Mouse (Mus musculus) embryonic facial prominence, embryonic 12.5 days (tissue): ENCODE results near the gene Tmcc2. TPM values are rescaled to one million over a fixed set of nuclear protein-coding genes. Genes with fewer than 3 reads are reported as not detected.
A peak's percentile ranks its signal among the peaks of the same experiment; 100 is the strongest.

ENCODE experiments used
- ATAC-seq: fragments of 200-750 bp; cut with Nextera tagmentation; 2 replicates; pipeline ENCODE4 v1.8.0; 2017; ENCODE audit not compliant: insufficient number of reproducible peaks, insufficient read depth, low FRiP score, low TSS enrichment
- H3K27ac ChIP-seq: fragments of 300-500 bp; sonication (generic); 2 replicates; pipeline ENCODE4 v1.5.1; 2016; ENCODE audit warnings: mild to moderate bottlenecking
- H3K27me3 ChIP-seq: fragments of 300-500 bp; sonication (generic); 2 replicates; pipeline ENCODE4 v1.6.1; 2016; ENCODE audit warnings: mild to moderate bottlenecking, moderate library complexity
- H3K36me3 ChIP-seq: fragments of 300-500 bp; sonication (generic); 2 replicates; pipeline ENCODE4 v1.6.1; 2016; ENCODE audit warnings: mild to moderate bottlenecking
- H3K4me1 ChIP-seq: fragments of 300-500 bp; sonication (generic); 2 replicates; pipeline ENCODE4 v1.6.1; 2016
- H3K4me2 ChIP-seq: fragments of 300-500 bp; sonication (generic); replicated peaks from 2 replicates; pipeline ENCODE4 v1.6.1; 2016; ENCODE audit warnings: mild to moderate bottlenecking, moderate library complexity
- H3K4me3 ChIP-seq: fragments of 300-500 bp; sonication (generic); 2 replicates; pipeline ENCODE4 v1.5.1; 2016; ENCODE audit warnings: mild to moderate bottlenecking
- H3K9ac ChIP-seq: fragments of 300-500 bp; sonication (generic); 2 replicates; pipeline ENCODE4 v1.6.1; 2016; ENCODE audit warnings: mild to moderate bottlenecking, moderate library complexity
- H3K9me3 ChIP-seq: fragments of 300-500 bp; sonication (generic); 2 replicates; pipeline ENCODE4 v1.6.1; 2016; ENCODE audit warnings: mild to moderate bottlenecking, moderate library complexity
- WGBS: fragments of 180-500 bp; shearing (Covaris S2); methylation state at CpG from one replicate; pipeline ENCODE4 v1.1.7; 2016; 5-methylcytosine and 5-hydroxymethylcytosine counted together
- polyA plus RNA-seq: library from polyadenylated mRNA; unstranded; fragments of >200 nt; fragmentation: Nextera tagmentation; extraction: Ambion mirVana; gene quantifications from 2 replicates; pipeline ENCODE4 v1.2.1, GENCODE M21; 2016

The Tmcc2 gene
- polyA plus RNA-seq, 1 experiment from 2014 or later = 22.1 TPM

DNA sequence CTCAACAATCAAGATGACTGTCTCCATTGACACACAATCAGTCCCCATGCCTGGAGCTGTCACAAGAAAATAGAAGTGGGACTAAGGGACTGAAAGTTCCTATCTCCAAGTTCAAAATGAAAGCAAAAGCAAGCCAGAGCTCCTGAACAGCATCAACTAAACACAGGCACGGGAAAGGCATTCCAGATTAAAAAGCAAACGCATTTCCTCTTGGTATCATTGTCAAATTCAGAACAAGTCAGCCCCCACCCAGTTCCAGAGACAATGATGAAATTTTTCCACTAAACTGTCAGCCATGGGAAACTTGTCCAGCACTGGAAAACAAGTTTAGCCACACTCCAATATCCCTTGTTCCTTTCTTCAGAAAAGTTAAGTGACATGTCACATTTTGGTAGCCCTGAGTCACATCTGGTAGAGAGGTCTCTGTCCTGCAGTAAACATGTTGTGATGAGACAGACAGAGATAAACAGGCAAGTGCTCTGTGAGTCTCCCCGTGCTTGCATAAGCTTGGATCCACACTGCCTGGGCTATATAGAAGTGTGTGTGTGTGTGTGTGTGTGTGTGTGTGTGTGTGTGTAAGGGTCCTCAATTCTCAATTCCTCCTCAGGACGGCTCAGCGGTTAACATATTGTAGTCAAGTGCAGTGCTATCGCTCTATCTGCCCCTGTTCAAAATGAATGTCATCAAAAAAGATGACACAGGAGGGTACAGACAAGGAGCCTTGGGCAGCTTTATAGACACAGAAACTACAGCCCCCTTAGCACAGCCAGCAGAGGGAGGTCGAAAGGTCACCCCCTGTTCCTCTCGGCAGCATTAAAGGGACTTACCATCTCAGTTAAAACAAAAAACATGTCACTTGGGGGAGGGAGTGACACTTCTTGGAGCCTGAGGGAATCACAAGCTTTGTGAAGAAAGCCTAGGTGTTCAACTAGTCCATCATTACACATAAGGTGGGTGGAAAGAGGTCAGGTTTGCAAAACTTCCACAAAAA lies 2.0 kb downstream of the Tmcc2 start:
- 46% methylated on average over 8 of the region's 8 CpGs for WGBS
- peaks cover 50% of the 10 kb centered on the region for H3K4me1 ChIP-seq

DNA sequence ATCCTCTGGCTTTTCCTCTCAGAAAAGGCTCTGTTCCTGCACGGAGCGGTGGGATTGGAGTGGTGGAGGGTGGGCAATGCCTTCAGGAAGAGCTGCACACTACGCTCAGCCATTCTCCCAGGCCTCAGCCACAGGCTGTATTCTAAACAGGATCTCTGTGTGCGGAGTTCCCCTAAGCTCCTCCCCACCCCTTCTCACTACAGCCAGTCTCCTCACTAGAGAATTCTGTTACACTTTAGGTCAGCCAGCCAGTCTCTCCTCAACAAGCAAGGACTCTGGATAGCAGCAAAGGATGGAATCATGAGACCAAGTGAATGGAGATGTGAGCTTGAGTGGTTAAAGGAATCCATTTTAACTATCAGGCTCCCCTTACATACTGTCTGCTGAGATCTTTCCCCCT lies 3.1 kb downstream of the Tmcc2 start:
- H3K4me1 ChIP-seq = peaks cover 50% of the 10 kb centered on the region
- H3K27ac ChIP-seq = peak overlapping the region; percentile 61; the same call in 1 of the 2 replicates
- H3K27me3 ChIP-seq = no peaks in the 10 kb centered on the region
- ATAC-seq = no peak
- WGBS = 16% methylated on average over 4 of the region's 4 CpGs
- no peaks in the 10 kb centered on the region for H3K9me3 ChIP-seq
- H3K4me3 ChIP-seq = no peak overlapping the region
- H3K4me2 ChIP-seq = peak overlapping the region; percentile 85
- no peaks in the 10 kb centered on the region for H3K36me3 ChIP-seq
- peak overlapping the region; percentile 15; the same call in 1 of the 2 replicates for H3K9ac ChIP-seq

More for the DNA sequence above, 2.0 kb downstream of the Tmcc2 start:
- no peaks in the 10 kb centered on the region for H3K36me3 ChIP-seq
- peak overlapping the region; percentile 42 for H3K9ac ChIP-seq
- H3K9me3 ChIP-seq = no peaks in the 10 kb centered on the region
- no peaks in the 10 kb centered on the region for H3K27me3 ChIP-seq
- peak overlapping the region; percentile 79 for H3K4me3 ChIP-seq
- peak overlapping the region; percentile 85 for H3K4me2 ChIP-seq
- H3K27ac ChIP-seq = peak overlapping the region; percentile 69; the same call in 1 of the 2 replicates
- ATAC-seq = no peak

DNA sequence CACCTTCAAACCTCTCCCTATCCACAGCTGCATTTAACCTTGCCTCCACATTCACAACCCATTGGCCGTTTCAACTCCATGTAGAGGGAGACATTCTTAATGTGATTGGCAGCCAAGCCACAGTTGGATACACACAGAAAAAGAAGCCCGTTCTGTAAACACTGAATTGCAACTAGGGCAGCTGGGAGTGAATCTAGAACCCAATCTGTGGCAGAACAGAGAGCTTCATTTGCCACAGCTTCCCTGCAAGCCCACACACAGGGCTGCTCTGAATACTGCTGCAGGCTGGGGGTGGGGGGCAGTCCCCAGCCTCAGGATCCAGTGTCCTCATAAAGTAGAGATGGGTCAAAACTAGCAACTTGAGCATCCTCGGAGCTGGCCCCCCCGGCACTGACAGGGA lies 4.8 kb downstream of the Tmcc2 start:
- Histone ChIP-seq H3K9me3 (no peaks in the 10 kb centered on the region), H3K27me3 (no peaks in the 10 kb centered on the region), H3K9ac (no peak overlapping the region), H3K36me3 (no peaks in the 10 kb centered on the region; the same call in 1 of the 2 replicates), H3K4me3 (no peak overlapping the region), H3K4me2 (no peak overlapping the region), H3K27ac (no peak overlapping the region), H3K4me1 (peaks cover 45% of the 10 kb centered on the region)
- ATAC-seq = no peak
- 76% methylated on average over 4 of the region's 4 CpGs for WGBS

DNA sequence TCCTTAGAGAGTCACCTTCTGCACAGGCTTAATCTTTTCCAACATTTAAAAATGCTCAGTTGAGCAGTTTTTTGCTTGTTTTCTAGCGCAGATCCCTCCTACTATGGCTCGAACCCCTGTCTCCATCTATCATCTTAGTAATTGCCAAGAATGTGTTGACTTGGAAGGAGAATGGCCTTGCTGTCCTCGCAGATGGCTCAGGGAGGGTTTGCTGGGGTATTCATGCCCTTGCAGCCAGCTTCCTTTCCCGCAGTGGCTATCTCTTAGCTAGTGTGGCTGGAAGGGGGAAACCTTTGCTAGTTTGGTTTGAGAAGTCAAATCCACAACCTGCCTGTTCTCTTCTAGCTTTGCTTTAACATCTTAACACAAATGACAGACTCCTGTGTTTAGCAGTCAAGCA lies 5.4 kb downstream of the Tmcc2 start:
- 81% methylated on average over 4 of the region's 4 CpGs for WGBS

DNA sequence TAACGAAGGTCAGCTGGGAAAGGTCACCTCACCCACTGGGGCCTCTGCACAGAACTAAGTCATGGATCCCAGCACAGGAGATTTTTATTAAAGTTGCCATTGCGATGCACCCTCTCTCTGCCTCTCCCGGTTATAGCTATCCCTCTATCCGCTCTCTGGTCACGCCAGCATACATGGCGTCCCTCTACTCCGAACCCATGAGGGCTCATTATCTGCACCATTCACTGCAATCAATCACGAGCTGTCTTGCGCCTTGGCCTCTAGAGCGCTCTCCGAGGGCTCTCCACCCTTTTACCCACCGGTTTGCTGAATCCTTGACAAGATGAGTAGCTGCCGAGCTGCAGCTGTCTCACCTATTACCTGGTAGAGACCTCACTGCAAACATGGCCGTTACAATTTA lies 5.8 kb downstream of the Tmcc2 start:
- Histone ChIP-seq H3K36me3 (peaks cover 7% of the 10 kb centered on the region; the same call in 1 of the 2 replicates), H3K4me2 (no peak overlapping the region), H3K4me3 (no peak overlapping the region), H3K9me3 (no peaks in the 10 kb centered on the region), H3K27me3 (no peaks in the 10 kb centered on the region), H3K9ac (no peak overlapping the region), H3K4me1 (peaks cover 42% of the 10 kb centered on the region), H3K27ac (no peak overlapping the region)
- ATAC-seq = no peak
- WGBS = 69% methylated on average over 14 of the region's 14 CpGs

More for the DNA sequence above, 5.4 kb downstream of the Tmcc2 start:
- peaks cover 45% of the 10 kb centered on the region for H3K4me1 ChIP-seq
- H3K4me3 ChIP-seq = no peak overlapping the region
- H3K27ac ChIP-seq = no peak overlapping the region
- no peaks in the 10 kb centered on the region for H3K9me3 ChIP-seq
- no peak for ATAC-seq
- H3K27me3 ChIP-seq = no peaks in the 10 kb centered on the region
- H3K9ac ChIP-seq = no peak overlapping the region
- H3K4me2 ChIP-seq = no peak overlapping the region
- peaks cover 3% of the 10 kb centered on the region; the same call in 1 of the 2 replicates for H3K36me3 ChIP-seq

DNA sequence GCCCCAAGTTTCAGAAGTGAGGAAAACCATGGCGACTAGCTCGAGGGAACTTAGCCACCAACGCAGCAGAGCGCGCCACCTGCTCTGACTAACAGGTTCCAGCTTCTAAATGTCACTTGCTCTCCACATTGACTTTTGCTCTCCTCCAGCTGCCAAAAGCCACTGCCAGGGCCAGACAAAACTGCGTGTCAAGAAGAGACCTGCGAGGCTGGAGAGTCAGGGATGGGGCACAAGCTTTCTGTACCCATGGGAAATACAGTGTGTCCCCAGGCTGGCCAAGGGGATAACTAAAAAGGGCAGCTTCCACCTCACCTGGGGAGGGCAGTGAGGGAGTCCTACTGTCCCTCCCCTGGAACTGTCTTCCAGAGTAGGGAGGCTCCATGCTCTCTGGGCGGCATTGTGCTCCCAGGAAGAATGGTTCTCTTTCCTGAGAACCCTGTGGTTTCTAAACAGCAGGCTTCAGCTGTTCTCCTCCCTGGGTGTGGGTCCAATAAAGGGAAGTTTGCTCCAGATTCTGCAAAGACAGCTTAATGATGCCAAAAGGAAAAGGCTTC lies 7.0 kb downstream of the Tmcc2 start:
- Histone ChIP-seq H3K27me3 (no peaks in the 10 kb centered on the region), H3K9me3 (no peaks in the 10 kb centered on the region), H3K4me1 (peaks cover 30% of the 10 kb centered on the region), H3K27ac (no peak overlapping the region), H3K4me2 (no peak overlapping the region), H3K9ac (no peak overlapping the region), H3K36me3 (peaks cover 16% of the 10 kb centered on the region), H3K4me3 (no peak overlapping the region)
- 88% methylated on average over 8 of the region's 8 CpGs for WGBS
- ATAC-seq = no peak

DNA sequence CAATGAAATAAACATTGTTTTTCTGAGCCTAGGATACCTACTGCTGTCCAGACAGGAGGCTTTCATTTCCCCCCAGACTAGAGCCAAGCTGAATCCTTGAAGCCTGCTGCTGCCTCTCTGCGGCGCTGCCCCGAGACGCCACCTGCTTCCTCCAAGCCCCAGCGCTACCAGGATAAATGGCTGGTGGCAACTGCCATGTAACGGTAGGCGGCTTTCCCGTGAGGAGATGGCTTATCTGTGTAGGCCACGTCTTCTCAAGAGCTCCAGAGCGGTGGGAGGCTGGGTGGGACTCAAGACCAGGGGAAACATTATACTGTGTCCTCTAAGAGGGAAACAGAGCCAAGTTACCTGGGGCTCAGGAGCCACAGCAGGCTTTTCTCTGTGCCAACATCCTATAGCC lies 9.2 kb downstream of the Tmcc2 start:
- Histone ChIP-seq H3K4me3 (no peak overlapping the region), H3K4me2 (no peak overlapping the region), H3K9ac (no peak overlapping the region), H3K36me3 (peaks cover 25% of the 10 kb centered on the region), H3K27me3 (no peaks in the 10 kb centered on the region), H3K4me1 (peaks cover 12% of the 10 kb centered on the region), H3K9me3 (no peaks in the 10 kb centered on the region), H3K27ac (no peak overlapping the region)
- ATAC-seq = no peak
- 75% methylated on average over 10 of the region's 10 CpGs for WGBS

DNA sequence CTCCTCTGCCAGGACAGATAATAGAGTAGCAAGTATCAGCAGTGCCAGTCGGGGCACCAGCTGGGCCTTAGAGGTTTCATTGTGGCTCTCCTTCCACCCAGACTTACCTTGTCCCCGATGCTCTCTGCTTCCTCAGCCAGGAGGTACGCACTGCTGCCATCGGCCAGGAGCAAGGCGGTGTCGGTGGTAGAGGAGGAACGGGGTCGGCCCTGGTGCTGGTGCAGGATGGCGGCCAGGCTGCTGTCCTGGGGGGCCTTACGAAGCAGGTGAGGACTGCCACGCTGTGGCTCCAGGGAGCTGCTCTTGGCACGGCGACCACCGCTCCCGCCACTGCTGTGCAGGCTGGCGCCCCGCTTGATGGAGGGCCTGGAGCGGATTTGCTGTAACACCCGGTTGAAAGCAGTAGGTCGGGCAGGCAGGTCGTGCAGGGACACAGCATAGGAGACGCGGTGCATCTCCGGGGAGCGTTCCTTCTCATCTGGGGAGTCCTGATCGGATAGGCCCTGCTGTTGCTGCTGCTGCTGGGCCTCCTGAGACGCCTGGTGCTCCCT lies 10.5 kb downstream of the Tmcc2 start:
- WGBS = 82% methylated on average over 27 of the region's 27 CpGs
- Histone ChIP-seq H3K36me3 (peaks cover 25% of the 10 kb centered on the region), H3K9ac (no peak overlapping the region)

DNA sequence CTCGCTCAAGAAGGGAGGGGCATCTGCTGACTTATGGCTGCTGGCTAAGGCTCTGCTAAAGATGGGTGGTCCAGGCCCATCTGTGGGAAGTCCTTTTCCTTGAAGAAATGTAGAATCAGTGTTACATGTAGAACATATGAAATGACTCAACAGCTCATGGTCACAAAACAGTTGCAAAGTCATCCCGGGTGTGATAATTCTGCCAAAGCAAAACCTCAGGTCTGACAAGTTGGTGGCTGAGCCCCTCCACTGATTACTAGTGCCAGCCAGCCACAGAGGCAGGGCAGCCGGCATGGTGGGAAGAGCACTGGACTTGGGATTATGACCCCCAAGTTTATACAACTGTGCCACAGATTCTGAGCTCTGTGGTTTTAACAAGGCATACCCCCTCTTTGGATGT lies 13.3 kb downstream of the Tmcc2 start:
- Histone ChIP-seq H3K27ac (no peak overlapping the region), H3K9ac (no peak overlapping the region), H3K36me3 (peaks cover 25% of the 10 kb centered on the region), H3K27me3 (no peaks in the 10 kb centered on the region), H3K4me2 (no peak overlapping the region), H3K4me3 (no peak overlapping the region), H3K9me3 (no peaks in the 10 kb centered on the region), H3K4me1 (peaks cover 36% of the 10 kb centered on the region)
- no peak for ATAC-seq
- WGBS = 86% methylated on average over 3 of the region's 3 CpGs

More for the DNA sequence above, 10.5 kb downstream of the Tmcc2 start:
- no peak overlapping the region for H3K4me3 ChIP-seq
- H3K4me1 ChIP-seq = peaks cover 20% of the 10 kb centered on the region
- no peak overlapping the region for H3K4me2 ChIP-seq
- no peaks in the 10 kb centered on the region for H3K9me3 ChIP-seq
- H3K27ac ChIP-seq = no peak overlapping the region
- H3K27me3 ChIP-seq = no peaks in the 10 kb centered on the region
- no peak for ATAC-seq

DNA sequence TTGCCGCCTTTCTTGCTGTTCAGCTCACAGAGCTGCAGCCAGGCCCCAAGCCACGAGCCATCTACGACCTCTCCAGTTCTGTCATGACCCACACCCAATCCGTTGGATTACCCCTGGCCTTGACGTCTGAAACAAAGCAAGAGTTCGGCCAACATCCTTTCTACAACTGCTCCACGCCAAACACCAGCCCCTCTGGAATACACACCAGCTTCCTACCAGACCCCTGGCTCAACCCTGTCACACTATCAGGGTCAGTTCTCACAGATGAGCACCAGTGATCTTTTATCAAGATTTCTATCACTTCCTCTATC lies 14.1 kb downstream of the Tmcc2 start:
- peaks cover 42% of the 10 kb centered on the region for H3K4me1 ChIP-seq

DNA sequence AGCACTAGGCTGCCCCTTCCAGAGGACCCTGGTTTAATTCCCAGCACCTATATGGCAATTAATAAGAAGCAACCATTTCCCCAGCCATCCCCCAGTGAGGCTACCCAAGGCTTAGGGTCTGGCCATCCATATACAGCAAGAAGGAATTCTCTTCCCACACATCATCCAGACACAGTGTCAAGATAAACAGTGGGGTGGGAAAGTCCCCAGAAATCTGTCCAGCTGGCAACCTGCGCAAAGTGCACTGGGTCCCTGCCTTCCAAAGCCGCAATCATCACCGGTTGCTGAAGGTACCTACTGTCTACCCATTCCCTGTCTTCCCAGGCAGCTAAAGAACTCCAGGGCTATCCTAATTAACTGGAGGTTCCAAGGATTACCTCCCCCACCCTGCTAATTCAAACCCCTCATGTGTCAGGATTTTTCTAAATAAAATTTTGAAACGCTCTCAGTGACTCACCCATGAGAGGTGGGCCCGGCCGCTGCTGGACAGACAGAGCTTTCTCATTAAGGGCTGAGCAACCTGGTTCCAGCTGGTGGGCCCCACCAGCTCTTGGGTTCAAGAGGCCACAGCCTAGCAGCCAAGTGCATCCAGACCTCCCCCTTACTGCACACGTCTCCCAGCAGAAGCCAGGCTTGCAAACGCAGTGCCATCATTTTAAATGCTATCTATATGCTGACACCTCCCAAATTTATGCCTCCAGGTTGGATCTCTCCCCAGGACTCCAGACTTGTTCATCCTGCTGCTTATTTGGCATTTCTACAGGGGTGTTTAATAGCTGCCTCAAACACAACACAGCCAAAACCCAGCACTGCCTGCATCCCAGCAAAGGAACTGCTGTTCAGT lies 14.6 kb downstream of the Tmcc2 start:
- Histone ChIP-seq H3K4me1 (peaks cover 46% of the 10 kb centered on the region), H3K36me3 (peaks cover 25% of the 10 kb centered on the region), H3K4me3 (no peak overlapping the region), H3K9ac (no peak overlapping the region), H3K27ac (no peak overlapping the region), H3K4me2 (no peak overlapping the region), H3K27me3 (no peaks in the 10 kb centered on the region), H3K9me3 (no peaks in the 10 kb centered on the region)
- no peak for ATAC-seq
- 64% methylated on average over 8 of the region's 8 CpGs for WGBS

More for the DNA sequence above, 14.1 kb downstream of the Tmcc2 start:
- no peaks in the 10 kb centered on the region for H3K9me3 ChIP-seq
- no peak overlapping the region for H3K9ac ChIP-seq
- H3K27ac ChIP-seq = no peak overlapping the region
- no peak for ATAC-seq
- 54% methylated on average over 7 of the region's 7 CpGs for WGBS
- H3K27me3 ChIP-seq = no peaks in the 10 kb centered on the region
- peaks cover 25% of the 10 kb centered on the region for H3K36me3 ChIP-seq
- H3K4me3 ChIP-seq = no peak overlapping the region
- H3K4me2 ChIP-seq = no peak overlapping the region
